Mouse (Mus musculus) naive thymus-derived CD4-positive, alpha-beta T cell, adult 2 months (primary cell): ENCODE data around the gene Ccdc39.

Experiments
- DNase-seq: peaks from one replicate; pipeline ENCODE4 v3.0.0-alpha.2; 2011; ENCODE audit warnings: low read depth

The Ccdc39 gene

GRCm38 (mm10) chr3:33843801-33844632, at the start of gene Ccdc39:
Ccdc39 (minus strand) TSS chr3:33844310.
- DNase-seq = peak; percentile 45

- DNase-seq = no peak
Observed at GRCm38 (mm10) chr3:33893433-33893832, 49.3 kb upstream of the Ccdc39 start.

GRCm38 (mm10) chr3:33887438-33887837, 43.3 kb upstream of the Ccdc39 start:
- no peak for DNase-seq

- DNase-seq = no peak
Observed at GRCm38 (mm10) chr3:33883105-33883504, 39.0 kb upstream of the Ccdc39 start.

GRCm38 (mm10) chr3:33882695-33883094, 38.6 kb upstream of the Ccdc39 start:
- DNase-seq = no peak

- DNase-seq = no peak
Observed at GRCm38 (mm10) chr3:33878661-33879060, 34.6 kb upstream of the Ccdc39 start.

DNA sequence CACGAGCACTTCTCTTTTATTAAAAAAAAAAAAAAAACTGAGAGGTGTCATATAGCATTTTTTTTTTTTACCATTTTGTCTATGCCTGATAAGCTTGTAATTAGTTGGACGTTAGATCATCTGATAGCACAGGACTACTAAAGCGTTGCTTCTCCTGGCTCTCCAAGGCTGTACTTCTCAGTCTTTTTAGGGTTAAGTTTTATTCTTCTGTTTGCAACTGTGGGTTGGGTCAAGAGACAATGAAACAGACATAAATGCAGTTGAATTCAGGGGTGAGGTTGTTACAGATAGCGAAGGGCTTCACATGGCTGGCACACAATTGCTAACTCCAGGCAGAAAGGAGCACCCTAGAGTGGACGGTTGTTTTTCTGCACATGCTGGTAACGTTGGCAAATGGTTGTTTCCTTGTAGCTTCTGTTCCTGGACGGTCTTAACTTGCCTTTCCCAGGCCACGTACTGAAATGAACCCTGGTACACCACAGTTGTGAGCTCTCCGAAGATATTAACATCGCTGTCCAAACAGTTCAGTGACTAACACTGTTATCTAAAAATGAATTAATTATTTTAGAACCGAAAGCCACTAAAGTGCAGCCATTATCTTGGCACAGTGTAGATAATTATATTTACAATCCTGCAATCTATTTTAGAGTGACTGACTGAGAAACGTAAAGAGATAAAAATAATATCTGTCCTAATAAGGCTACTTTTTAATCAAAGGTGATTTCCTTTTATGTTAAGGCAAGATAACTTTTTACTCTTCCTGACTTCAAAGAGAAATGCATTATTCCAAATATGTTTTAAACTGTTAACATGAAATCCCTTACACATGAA, 30.6 kb upstream of the Ccdc39 start:
- no peak for DNase-seq

GRCm38 (mm10) chr3:33873837-33874236, 29.7 kb upstream of the Ccdc39 start:
- no peak for DNase-seq

DNA sequence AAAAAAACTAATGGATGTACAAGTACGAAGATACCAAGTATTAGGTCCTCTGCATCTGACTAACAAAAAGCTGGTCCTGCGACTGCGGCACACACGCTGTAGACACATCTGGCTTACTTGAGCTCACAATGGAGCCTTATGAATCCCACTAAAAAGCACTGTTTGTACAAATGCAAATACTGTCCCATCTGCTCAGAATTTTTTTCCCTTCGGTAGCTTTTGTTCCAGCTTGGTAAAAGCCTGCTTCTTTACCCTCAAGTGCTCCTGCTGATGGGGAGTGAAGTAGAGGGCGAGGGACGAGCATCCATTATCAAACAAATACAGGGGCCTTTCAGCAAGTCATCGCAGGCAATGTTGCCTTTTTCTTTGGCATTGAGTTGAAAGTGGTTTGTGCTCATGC, 29.3 kb upstream of the Ccdc39 start:
- DNase-seq = no peak

- DNase-seq = no peak
Observed at GRCm38 (mm10) chr3:33864000-33864540, 20.0 kb upstream of the Ccdc39 start.

- DNase-seq = no peak
Observed at GRCm38 (mm10) chr3:33858939-33859338, 14.8 kb upstream of the Ccdc39 start.

DNA sequence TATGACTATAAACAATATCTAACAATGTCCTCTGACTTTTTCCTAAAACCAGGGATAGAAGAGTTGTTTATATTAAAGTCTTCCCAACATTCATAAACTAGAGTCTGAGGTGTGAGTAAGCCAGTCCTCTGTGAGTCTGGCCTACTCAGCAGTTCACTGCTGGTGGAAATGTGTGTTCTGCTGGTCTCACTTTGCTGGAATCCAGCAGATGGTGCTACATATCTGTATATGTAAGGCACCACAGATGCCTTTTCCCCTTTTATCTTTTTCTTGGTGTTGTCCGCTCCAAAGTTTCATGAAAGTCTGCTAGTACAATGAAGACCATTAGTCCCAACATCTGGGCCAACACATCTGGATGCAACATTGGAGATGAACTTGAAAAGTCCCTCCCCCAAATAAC, 9.0 kb upstream of the Ccdc39 start:
- no peak for DNase-seq

DNA sequence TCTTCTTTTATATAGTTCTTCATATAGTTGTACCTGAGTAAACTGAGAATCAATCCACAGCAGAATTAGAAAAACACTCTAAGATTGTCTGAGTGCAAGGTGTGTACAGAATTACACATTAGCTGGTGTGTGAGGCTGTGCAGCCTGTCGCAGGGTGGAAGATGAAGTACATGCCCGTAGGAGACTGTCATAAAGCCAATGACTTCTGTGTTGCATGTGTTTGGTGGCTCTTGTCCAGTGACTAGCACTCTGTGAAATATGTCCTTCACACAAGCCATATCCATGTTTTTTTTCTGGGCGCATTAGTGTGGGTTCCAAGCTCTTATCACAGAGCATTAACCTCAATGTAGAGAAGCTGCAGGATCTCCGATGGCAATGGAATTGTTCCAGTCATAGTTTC, 6.7 kb upstream of the Ccdc39 start:
- no peak for DNase-seq

- no peak for DNase-seq
Observed at GRCm38 (mm10) chr3:33846639-33847038, 2.5 kb upstream of the Ccdc39 start.

DNA sequence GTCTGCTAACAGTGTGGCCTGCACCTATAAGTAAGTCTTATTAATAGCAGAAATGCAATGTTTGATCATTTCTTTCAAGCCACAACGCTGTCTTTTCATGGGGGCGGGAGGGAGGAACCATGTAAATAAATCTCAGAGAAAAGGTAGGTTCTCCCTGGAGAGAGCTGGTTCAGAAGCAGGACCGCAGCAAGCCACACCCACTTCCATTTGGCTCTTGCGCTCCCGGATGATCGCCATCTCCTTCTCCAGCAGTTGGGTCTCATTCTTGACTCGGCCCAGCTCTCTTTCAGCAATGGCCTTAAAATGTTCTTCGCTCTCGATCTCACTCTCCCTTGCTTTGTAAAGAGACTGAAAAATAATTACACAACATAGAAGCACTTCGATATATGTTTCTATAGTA, 5.2 kb downstream of the Ccdc39 start:
- no peak for DNase-seq

- no peak for DNase-seq
Observed at GRCm38 (mm10) chr3:33836576-33836975, 7.5 kb downstream of the Ccdc39 start.

DNA sequence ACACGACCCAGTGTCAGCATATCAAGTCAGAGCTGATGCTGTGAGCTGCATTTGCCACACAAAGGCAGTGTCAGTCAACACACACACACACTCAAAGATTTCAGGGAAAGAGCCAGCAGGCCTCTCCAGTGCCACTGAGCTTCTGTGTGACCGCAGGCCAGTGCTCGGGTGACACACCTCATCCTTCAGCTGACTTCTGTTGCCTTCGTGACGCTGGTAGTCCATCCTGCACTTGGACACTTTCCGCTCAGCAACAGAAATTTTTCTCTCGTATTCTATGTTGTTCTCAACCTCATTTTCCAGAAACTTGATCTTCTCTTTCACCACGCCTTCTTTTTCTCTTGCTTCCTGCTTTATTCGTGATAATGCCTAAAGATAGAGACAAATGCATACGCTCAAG, 11.8 kb downstream of the Ccdc39 start:
- DNase-seq = no peak

GRCm38 (mm10) chr3:33824135-33824946, 19.8 kb downstream of the Ccdc39 start:
- peak; percentile 59 for DNase-seq

DNA sequence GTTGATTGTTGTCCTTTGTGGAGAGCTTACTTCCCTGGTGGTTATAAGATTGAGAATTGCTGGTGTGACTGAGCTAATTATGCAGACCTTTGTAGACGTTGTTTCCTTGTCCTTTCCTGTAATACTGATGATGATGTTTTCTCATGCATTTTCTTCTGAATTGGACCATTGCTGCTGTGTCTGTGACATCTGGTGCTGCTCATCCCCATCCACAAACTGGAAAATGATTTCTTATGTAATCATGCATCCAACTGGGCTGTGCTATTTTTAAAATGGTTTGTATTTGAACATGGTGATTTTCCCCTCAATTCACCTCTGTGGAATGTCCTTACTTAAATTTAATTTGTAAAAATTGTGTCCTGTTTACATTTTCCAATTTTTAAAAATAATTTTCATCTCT, 37.0 kb downstream of the Ccdc39 start:
- no peak for DNase-seq

DNA sequence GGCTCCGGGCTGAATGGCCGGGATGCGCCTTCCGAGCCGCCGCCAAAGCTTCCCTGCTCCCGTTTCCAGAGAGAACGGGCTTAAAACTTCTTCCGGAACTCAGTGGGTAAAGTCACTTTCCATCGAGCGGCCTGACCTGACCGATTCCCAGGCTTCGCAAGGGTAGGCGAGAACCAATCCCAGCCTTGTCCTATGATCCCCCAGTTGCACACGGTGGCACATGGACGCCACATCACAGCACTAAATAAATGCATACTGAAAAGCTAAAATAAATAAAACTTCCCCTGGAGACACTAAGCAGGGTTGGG, 43.6 kb downstream of the Ccdc39 start:
- DNase-seq = no peak

GRCm38 (mm10) chr3:33799617-33800512, 44.2 kb downstream of the Ccdc39 start, which contains the start of gene Ttc14:
Ttc14 (plus strand) TSS chr3:33799832.
- DNase-seq = peak; percentile 98
